Mouse (Mus musculus): ENCODE measurements around the gene Bub3. TPM values are rescaled to one million over a fixed set of nuclear protein-coding genes. Genes with fewer than 3 reads are reported as not detected.

The Bub3 gene
- polyA plus RNA-seq, 1 experiment from 2014 or later, result 249 TPM

DNA sequence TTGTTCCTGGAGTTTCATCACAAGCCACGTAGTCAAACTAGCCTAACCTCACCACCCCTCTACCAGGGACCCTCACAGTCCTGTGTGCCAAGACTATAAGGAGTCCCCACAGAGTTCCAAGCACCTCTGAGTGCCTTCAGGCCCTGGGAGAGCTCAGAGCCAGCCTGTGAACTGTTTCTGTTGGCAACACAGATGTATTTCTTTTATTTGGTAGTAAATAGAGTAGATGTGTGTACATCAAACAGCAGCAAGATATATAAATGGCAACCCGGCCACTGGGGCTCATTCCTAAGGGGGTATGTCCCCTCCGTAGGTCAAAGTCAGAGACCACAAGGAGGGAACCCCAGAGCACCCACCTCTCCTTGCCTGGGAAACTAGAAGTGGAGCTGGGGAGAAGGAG is 11.5 kb upstream of the Bub3 start, which contains the start of gene Hmx2:
Hmx2 (plus strand) TSS at position 301 of the 400 bp plus-strand sequence.
- Histone ChIP-seq H3K4me1 (peaks cover 21% of the 10 kb centered on the region), H3K36me3 (replicated peaks) (no peaks in the 10 kb centered on the region), H3K4me3 (replicated peaks) (no peak within 1 kb of the TSS), H3K9ac (no peak within 1 kb of the TSS), H3K9me3 (no peaks in the 10 kb centered on the region), H3K27ac (no peak within 1 kb of the TSS), H3K4me2 (no peak within 1 kb of the TSS), H3K27me3 (peaks cover 98% of the 10 kb centered on the region)
- no peak for ATAC-seq (ENCODE audit: low FRiP score)
- 5% methylated on average over 3 of the region's 3 CpGs for WGBS

- H3K9ac ChIP-seq, result no peak overlapping the region
- 0% methylated on average over 4 of the region's 4 CpGs for WGBS
Observed at GRCm38 (mm10) chr7:131551471-131551870, 8.6 kb upstream of the Bub3 start.

GRCm38 (mm10) chr7:131551931-131552741 is 7.9 kb upstream of the Bub3 start:
- Histone ChIP-seq H3K4me1 (peaks cover 35% of the 10 kb centered on the region), H3K36me3 (replicated peaks) (no peaks in the 10 kb centered on the region), H3K4me2 (no peak overlapping the region), H3K9me3 (no peaks in the 10 kb centered on the region), H3K9ac (no peak overlapping the region), H3K27me3 (peaks cover 99% of the 10 kb centered on the region), H3K4me3 (replicated peaks) (no peak overlapping the region), H3K27ac (no peak overlapping the region)
- under 1% methylated on average over 42 of the region's 42 CpGs for WGBS
- no peak for ATAC-seq (ENCODE audit: low FRiP score)

More at GRCm38 (mm10) chr7:131551471-131551870, 8.6 kb upstream of the Bub3 start:
- H3K27me3 ChIP-seq, result peaks cover 99% of the 10 kb centered on the region
- no peak for ATAC-seq (ENCODE audit: low FRiP score)
- no peak overlapping the region for H3K27ac ChIP-seq
- H3K4me2 ChIP-seq, result no peak overlapping the region
- no peaks in the 10 kb centered on the region for H3K9me3 ChIP-seq
- H3K36me3 ChIP-seq (replicated peaks), result no peaks in the 10 kb centered on the region
- H3K4me1 ChIP-seq, result peaks cover 33% of the 10 kb centered on the region
- H3K4me3 ChIP-seq (replicated peaks), result no peak overlapping the region

DNA sequence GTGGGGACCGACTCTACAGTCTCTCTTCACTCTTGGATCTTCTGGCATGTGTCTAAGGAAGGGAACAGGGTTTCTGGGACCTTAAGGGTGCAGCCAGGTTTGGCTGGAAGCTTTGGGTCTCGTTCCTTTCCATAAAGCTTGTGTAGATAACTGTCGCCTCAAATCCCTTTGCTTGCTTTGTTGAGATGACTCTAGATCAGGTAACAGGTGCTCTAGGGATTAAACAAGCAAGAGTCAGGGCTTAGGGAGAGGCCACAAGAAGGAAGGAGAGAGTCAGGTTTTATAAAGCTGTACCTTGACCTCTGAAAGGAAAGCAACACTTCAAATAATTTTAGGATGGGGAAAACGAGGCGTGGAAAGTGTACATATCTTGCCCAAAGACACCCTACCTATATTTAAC is 7.2 kb upstream of the Bub3 start:
- WGBS, result 2% methylated on average over 5 of the region's 5 CpGs
- Histone ChIP-seq H3K4me2 (no peak overlapping the region), H3K9me3 (no peaks in the 10 kb centered on the region), H3K9ac (no peak overlapping the region), H3K4me1 (peaks cover 35% of the 10 kb centered on the region), H3K36me3 (replicated peaks) (no peaks in the 10 kb centered on the region), H3K27me3 (peaks cover 99% of the 10 kb centered on the region), H3K4me3 (replicated peaks) (no peak overlapping the region), H3K27ac (no peak overlapping the region)
- ATAC-seq (ENCODE audit: low FRiP score), result no peak

DNA sequence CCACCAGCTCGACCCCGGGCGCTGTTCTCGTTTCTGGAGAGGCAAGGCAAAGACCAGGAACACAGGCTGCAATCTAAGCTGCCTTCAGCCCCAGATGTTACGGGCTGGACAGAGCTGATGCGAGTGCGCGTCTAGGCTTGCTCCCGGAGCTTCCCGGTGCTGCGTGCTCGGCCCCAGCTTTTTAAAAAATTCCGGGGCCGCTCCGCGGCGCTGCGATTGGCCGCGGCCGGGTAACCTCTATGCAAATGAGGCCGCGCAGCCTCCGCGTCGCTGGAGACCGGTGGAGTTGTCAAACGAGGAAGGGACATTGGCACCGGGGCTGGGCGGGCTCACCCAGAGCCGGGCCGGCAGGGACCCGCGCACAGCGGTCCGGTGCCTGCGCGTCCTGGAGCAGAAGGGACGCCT is 6.2 kb upstream of the Bub3 start:
- H3K4me3 ChIP-seq (replicated peaks), result peak overlapping the region; percentile 38

DNA sequence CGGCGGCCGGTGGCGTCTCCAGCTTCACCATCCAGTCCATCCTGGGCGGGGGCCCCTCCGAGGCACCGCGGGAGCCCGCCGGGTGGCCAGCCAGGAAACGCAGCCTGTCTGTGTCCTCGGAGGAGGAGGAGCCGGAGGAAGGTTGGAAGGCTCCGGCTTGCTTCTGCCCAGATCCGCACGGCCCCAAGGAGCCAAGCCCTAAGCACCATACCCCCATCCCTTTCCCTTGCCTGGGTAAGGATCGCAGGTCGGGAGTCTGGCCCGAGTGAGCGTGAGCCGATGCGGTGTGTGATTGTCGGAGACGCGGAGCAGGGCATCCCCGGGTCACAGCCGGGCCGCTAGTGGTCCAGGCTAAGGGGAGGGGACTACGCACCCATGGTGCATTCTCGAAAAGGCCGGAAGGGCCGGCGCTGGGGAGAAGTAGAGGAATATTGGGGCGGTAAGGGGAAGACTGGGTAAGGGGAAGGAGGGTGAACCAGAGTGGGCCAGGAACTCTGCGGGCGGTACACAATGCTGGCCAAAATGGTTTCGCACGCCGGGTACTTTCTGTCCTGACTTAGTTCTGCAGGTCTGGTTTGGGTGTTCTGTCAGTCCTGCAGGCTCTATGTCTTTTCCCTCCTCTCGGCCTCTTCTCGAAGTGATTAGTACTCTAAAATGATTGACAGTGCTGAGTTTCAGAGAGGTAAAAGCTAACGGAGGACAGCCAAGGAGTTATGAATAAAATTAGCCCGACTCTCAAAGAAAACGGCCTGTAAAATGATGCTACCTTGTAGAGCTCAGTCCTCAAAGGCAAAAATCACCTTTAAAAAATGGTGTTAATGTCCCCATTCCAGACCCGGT is 5.5 kb upstream of the Bub3 start:
- Histone ChIP-seq H3K9ac (no peak overlapping the region), H3K27ac (no peak overlapping the region), H3K4me1 (peaks cover 35% of the 10 kb centered on the region), H3K4me3 (replicated peaks) (peak overlapping the region; percentile 38), H3K27me3 (peaks cover 97% of the 10 kb centered on the region), H3K36me3 (replicated peaks) (no peaks in the 10 kb centered on the region), H3K9me3 (no peaks in the 10 kb centered on the region), H3K4me2 (peak overlapping the region; percentile 58)
- peak; percentile 40; the same call in 1 of the 2 replicates for ATAC-seq (ENCODE audit: low FRiP score)
- WGBS, result under 1% methylated on average over 45 of the region's 45 CpGs

More for the DNA sequence above, 6.2 kb upstream of the Bub3 start:
- Histone ChIP-seq H3K4me1 (peaks cover 35% of the 10 kb centered on the region), H3K27ac (no peak overlapping the region), H3K9ac (no peak overlapping the region), H3K36me3 (replicated peaks) (no peaks in the 10 kb centered on the region), H3K4me2 (peak overlapping the region; percentile 58), H3K27me3 (peaks cover 99% of the 10 kb centered on the region), H3K9me3 (no peaks in the 10 kb centered on the region)
- WGBS, result under 1% methylated on average over 39 of the region's 39 CpGs
- peak; percentile 28; the same call in 1 of the 2 replicates for ATAC-seq (ENCODE audit: low FRiP score)

DNA sequence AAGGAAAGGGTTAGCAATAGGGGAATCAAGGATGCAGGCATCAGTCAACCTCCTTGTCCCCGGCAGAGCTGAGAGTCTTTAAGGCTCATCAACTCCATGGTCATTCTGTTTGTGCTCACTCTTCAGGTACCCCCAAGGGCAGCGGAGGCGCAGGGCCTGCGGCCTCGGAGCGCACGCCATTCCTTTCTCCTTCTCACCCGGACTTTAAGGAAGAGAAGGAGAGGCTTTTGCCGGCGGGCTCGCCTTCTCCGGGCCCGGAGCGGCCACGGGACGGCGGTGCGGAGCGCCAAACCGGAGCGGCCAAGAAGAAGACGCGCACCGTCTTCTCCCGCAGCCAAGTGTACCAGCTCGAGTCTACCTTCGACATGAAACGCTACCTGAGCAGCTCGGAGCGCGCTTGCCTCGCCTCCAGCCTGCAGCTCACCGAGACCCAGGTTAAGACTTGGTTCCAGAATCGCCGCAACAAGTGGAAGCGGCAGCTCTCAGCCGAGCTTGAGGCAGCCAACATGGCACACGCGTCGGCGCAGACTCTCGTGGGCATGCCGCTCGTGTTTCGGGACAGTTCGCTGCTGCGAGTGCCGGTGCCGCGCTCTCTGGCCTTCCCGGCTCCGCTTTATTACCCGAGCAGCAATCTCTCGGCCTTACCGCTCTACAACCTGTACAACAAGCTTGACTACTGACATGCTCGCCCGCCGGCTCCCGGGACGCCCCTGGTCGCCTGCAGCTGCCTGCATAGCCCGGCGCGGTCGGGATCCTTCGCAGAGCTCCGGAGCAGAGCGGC is 4.5 kb upstream of the Bub3 start:
- under 1% methylated on average over 68 of the region's 68 CpGs for WGBS
- H3K27ac ChIP-seq, result no peak overlapping the region
- 0 out of 2 replicates have a peak overlapping the region, but pooled peaks have one; percentile 3 for H3K4me2 ChIP-seq
- no peaks in the 10 kb centered on the region for H3K36me3 ChIP-seq (replicated peaks)
- peak overlapping the region; percentile 24 for H3K4me3 ChIP-seq (replicated peaks)
- peaks cover 35% of the 10 kb centered on the region for H3K4me1 ChIP-seq
- H3K27me3 ChIP-seq, result peaks cover 89% of the 10 kb centered on the region
- ATAC-seq (ENCODE audit: low FRiP score), result no peak
- no peaks in the 10 kb centered on the region for H3K9me3 ChIP-seq
- no peak overlapping the region for H3K9ac ChIP-seq

GRCm38 (mm10) chr7:131556116-131556515 is 3.9 kb upstream of the Bub3 start:
- no peak overlapping the region for H3K27ac ChIP-seq
- peaks cover 82% of the 10 kb centered on the region for H3K27me3 ChIP-seq
- ATAC-seq (ENCODE audit: low FRiP score), result no peak
- H3K4me3 ChIP-seq (replicated peaks), result no peak overlapping the region
- no peaks in the 10 kb centered on the region for H3K36me3 ChIP-seq (replicated peaks)
- H3K4me1 ChIP-seq, result peaks cover 37% of the 10 kb centered on the region
- H3K9ac ChIP-seq, result no peak overlapping the region
- no peaks in the 10 kb centered on the region for H3K9me3 ChIP-seq
- H3K4me2 ChIP-seq, result no peak overlapping the region
- WGBS, result 2% methylated on average over 9 of the region's 9 CpGs

DNA sequence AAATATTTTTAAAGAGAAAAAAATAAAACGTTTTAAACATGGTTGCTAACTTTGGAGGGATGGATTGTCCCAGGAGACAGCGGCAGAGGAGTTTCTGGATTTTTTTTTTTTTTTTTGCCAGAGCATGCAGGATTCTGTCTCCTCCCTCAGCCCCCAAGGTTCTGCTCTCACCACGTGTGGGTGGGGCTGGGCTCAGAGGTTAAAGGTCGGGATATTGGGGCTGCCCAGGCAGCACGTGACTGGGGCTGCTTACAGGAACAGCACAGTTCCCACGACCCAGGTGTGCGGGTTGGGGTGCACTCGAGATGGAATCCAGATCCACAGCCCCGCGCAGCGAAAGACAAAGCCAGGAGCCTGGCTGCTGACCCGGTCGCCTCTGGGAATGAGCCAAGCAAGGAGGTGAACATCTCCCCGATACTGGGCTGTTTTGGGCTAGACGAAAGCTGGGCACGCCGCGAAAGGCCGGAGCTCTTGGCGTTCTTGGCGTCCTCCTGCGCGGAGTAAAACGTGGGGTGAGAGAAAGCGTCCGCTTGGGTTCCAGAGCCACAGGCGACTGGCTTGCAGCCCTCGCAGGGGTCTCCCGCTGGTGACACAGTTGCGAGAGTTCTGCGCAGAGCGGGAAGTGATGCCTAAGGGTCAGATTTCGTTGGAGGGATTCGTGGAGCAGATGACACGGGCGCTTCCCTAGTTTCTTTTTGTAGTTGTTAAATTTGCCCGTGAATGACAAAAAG is 3.3 kb upstream of the Bub3 start:
- peak overlapping the region; percentile 2; the same call in 1 of the 2 replicates for H3K4me3 ChIP-seq (replicated peaks)

GRCm38 (mm10) chr7:131557751-131558150 is 2.3 kb upstream of the Bub3 start:
- Histone ChIP-seq H3K9ac (no peak overlapping the region), H3K27me3 (peaks cover 66% of the 10 kb centered on the region), H3K27ac (no peak overlapping the region), H3K36me3 (replicated peaks) (peaks cover 10% of the 10 kb centered on the region), H3K9me3 (no peaks in the 10 kb centered on the region), H3K4me2 (no peak overlapping the region), H3K4me3 (replicated peaks) (no peak overlapping the region), H3K4me1 (peaks cover 45% of the 10 kb centered on the region)
- 29% methylated on average over 2 of the region's 2 CpGs for WGBS
- ATAC-seq (ENCODE audit: low FRiP score), result no peak

More for the DNA sequence above, 3.3 kb upstream of the Bub3 start:
- Histone ChIP-seq H3K9ac (no peak overlapping the region), H3K9me3 (no peaks in the 10 kb centered on the region), H3K4me2 (no peak overlapping the region; the same call in 1 of the 2 replicates), H3K27ac (no peak overlapping the region), H3K4me1 (peaks cover 41% of the 10 kb centered on the region), H3K27me3 (peaks cover 76% of the 10 kb centered on the region), H3K36me3 (replicated peaks) (no peaks in the 10 kb centered on the region)
- WGBS, result under 1% methylated on average over 37 of the region's 37 CpGs
- ATAC-seq (ENCODE audit: low FRiP score), result no peak

GRCm38 (mm10) chr7:131560697-131561042 is 648 bp downstream of the Bub3 start:
- H3K4me3 ChIP-seq (replicated peaks), result peak overlapping the region; percentile 75
- peak overlapping the region; percentile 90 for H3K27ac ChIP-seq
- peak overlapping the region; percentile 70 for H3K4me2 ChIP-seq
- peak; percentile 47 for ATAC-seq (ENCODE audit: low FRiP score)
- no peaks in the 10 kb centered on the region for H3K9me3 ChIP-seq
- peaks cover 30% of the 10 kb centered on the region for H3K4me1 ChIP-seq
- H3K36me3 ChIP-seq (replicated peaks), result peaks cover 32% of the 10 kb centered on the region
- peak overlapping the region; percentile 82 for H3K9ac ChIP-seq
- WGBS, result 1% methylated on average over 14 of the region's 14 CpGs
- peaks cover 37% of the 10 kb centered on the region for H3K27me3 ChIP-seq

Data from forebrain, embryonic 12.5 days (tissue).